8 mouse cellular contexts compared by ENCODE assay signal in genomic region chr2:142902905-142903895, GRCm38 (mm10). TPM values are rescaled to one million over a fixed set of nuclear protein-coding genes. Genes with fewer than 3 reads are reported as not detected.
DNase-seq lines count a peak whose midpoint lies in the region; ATAC-seq and TF ChIP-seq lines count a peak whose summit lies in the region.

No protein-coding gene starts in this region.

- H3K9me3 ChIP-seq in kidney, embryonic 14.5 days (ENCODE audit: control insufficient read depth, low read length), result no peaks in the 10 kb centered on the region
- no peaks in the 10 kb centered on the region for H3K9me3 ChIP-seq in limb, embryonic 15.5 days

- TF ChIP-seq POLR2A in bone marrow macrophage, adult 2 months (IDR thresholded peaks at IDR 0.05; ENCODE audit: borderline replicate concordance, low read depth, low read length), result no peak
- TF ChIP-seq POLR2A in embryonic fibroblast, embryonic 13.5 days (IDR thresholded peaks at IDR 0.05; ENCODE audit: low read depth, low read length), result peak; percentile 57

- peak overlapping the region; percentile 49 for H3K27ac ChIP-seq in bone marrow macrophage, adult 2 months (ENCODE audit: insufficient read depth, low read depth, low read length)
- H3K27ac ChIP-seq in embryonic fibroblast, embryonic 13.5 days (ENCODE audit: insufficient read depth, low read length), result no peak overlapping the region
- peak overlapping the region; percentile 55; the same call in 1 of the 2 replicates for H3K27ac ChIP-seq in kidney, embryonic 14.5 days (ENCODE audit: low read depth, low read length)
- peak overlapping the region; percentile 79 for H3K27ac ChIP-seq in limb, embryonic 15.5 days

- H3K4me1 ChIP-seq in bone marrow macrophage, adult 2 months (ENCODE audit: control insufficient read depth, insufficient read depth, low read length), result peaks cover 19% of the 10 kb centered on the region
- H3K4me1 ChIP-seq in embryonic fibroblast, embryonic 13.5 days (ENCODE audit: control insufficient read depth, insufficient read depth, low read length), result peaks cover 2% of the 10 kb centered on the region
- 0 out of 2 replicates have a peak, but pooled peaks cover 11% of the 10 kb centered on the region for H3K4me1 ChIP-seq in kidney, embryonic 14.5 days (ENCODE audit: control insufficient read depth, insufficient read depth, low read length)
- peaks cover 12% of the 10 kb centered on the region for H3K4me1 ChIP-seq in limb, embryonic 15.5 days

- no peak for TF ChIP-seq CTCF in bone marrow macrophage, adult 2 months (IDR thresholded peaks at IDR 0.05; ENCODE audit: low read depth, low read length)
- no peak for TF ChIP-seq CTCF in embryonic fibroblast, embryonic 13.5 days (IDR thresholded peaks at IDR 0.05; ENCODE audit: borderline replicate concordance, insufficient read depth, low read length)

- peak; percentile 96 for DNase-seq in 416B (ENCODE audit: low read depth)
- DNase-seq in heart, adult 9 months (ENCODE audit: low spot score in 2 of 2), result peak; percentile 96
- DNase-seq in monocyte, adult 2 months (ENCODE audit: low read depth in 1 of 2, low spot score in 2 of 2), result peak; percentile 84 to 91
- peak; percentile 95 to 97 for DNase-seq in spleen, postnatal 36 days (ENCODE audit: low spot score in 2 of 2)

- WGBS in kidney, embryonic 14.5 days, result 7% methylated on average over 34 of the region's 34 CpGs
- 5% methylated on average over 34 of the region's 34 CpGs for WGBS in limb, embryonic 15.5 days

- H3K36me3 ChIP-seq in kidney, embryonic 14.5 days (ENCODE audit: control insufficient read depth, insufficient read depth, low read length), result no peaks in the 10 kb centered on the region
- no peaks in the 10 kb centered on the region for H3K36me3 ChIP-seq in limb, embryonic 15.5 days

- ATAC-seq in kidney, embryonic 14.5 days (ENCODE audit: low FRiP score, low TSS enrichment), result peak; percentile 96
- ATAC-seq in limb, embryonic 15.5 days (ENCODE audit: insufficient number of reproducible peaks, low FRiP score, low TSS enrichment, low read depth), result peak; percentile 92

- H3K9ac ChIP-seq in kidney, embryonic 14.5 days (ENCODE audit: low read depth, low read length), result peak overlapping the region; percentile 44
- peak overlapping the region; percentile 37; the same call in 1 of the 2 replicates for H3K9ac ChIP-seq in limb, embryonic 15.5 days

- H3K4me3 ChIP-seq in bone marrow macrophage, adult 2 months (ENCODE audit: insufficient read depth, low read length), result peak overlapping the region; percentile 49
- peak overlapping the region; percentile 30 for H3K4me3 ChIP-seq in embryonic fibroblast, embryonic 13.5 days (ENCODE audit: insufficient read depth, low read length)
- peak overlapping the region; percentile 39 for H3K4me3 ChIP-seq in kidney, embryonic 14.5 days (ENCODE audit: low read length)
- peak overlapping the region; percentile 48 for H3K4me3 ChIP-seq in limb, embryonic 15.5 days

- H3K27me3 ChIP-seq in kidney, embryonic 14.5 days (ENCODE audit: control insufficient read depth, insufficient read depth, low read length), result no peaks in the 10 kb centered on the region
- no peaks in the 10 kb centered on the region for H3K27me3 ChIP-seq in limb, embryonic 15.5 days

- peak overlapping the region; percentile 61 for H3K4me2 ChIP-seq in kidney, embryonic 14.5 days (replicated peaks; ENCODE audit: low read depth, low read length)
- H3K4me2 ChIP-seq in limb, embryonic 15.5 days, result peak overlapping the region; percentile 76

RNA-seq across cellular contexts. Expression of gene Kif16b, which starts 1.9 kb away (rescaled TPM):
- 20.7 and 21.9 TPM in 2 replicates for polyA plus RNA-seq in bone marrow macrophage, adult 2 months (2012; ENCODE audit: insufficient read depth, insufficient read length, missing spikeins)
- 13.7 and 14.0 TPM in 2 replicates for polyA plus RNA-seq in embryonic fibroblast, embryonic 13.5 days (2011; ENCODE audit: insufficient read length, low read depth, missing spikeins)
- 9.0 and 17.1 TPM in 2 replicates for polyA plus RNA-seq in kidney, embryonic 14.5 days (2014; fragmentation: Nextera tagmentation; extraction: Ambion mirVana)
- polyA plus RNA-seq in limb, embryonic 15.5 days (2015; fragmentation: Nextera tagmentation; extraction: Ambion mirVana), result 9.2 and 10.1 TPM in 2 replicates
